Mouse (Mus musculus) 3134 (cell line): ENCODE data around the gene Mgrn1.

Experiments used
- DNase-seq: peaks from one replicate; pipeline ENCODE4 v3.0.0-alpha.2; 2011; ENCODE audit warnings: low spot score; ENCODE audit not compliant: insufficient read length; ENCODE audit errors: extremely low read depth

Gene Mgrn1

DNA sequence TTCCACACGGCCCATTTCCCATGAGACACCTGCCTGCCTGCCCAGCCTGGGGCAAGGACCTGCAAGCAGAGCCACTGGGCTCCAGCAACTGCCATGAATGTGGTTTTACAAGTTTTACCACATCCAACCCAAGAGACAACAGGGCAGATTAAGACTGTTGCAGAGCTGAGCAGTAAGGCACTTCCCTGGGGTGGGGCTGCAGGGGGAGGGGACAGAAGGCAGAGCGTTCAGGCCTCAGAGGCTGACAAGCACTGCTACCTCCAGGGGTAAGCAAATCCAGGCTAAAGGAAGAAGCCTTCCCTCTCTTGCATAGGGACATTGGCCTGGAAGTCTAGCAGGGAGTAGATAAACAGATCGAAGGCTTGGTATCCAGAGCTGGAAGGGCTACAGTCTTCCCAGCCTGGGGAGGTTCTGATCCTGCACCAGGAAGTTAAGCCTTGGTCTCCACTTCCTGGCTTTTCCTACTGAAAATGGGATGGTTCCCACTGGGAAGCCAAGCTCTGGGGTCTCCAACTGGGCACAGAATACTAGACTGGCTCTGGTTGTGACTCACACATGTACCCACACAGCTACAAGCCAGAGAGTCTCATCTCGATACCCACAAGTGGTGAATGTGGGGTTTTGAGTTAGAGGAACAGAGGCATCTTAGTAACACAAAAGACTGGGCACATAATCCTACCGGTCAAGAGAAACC is 7.7 kb upstream of the Mgrn1 start:
- DNase-seq: peak; percentile 44

GRCm38 (mm10) chr16:4879101-4879707 is 6.8 kb upstream of the Mgrn1 start:
- DNase-seq: peak; percentile 72

DNA sequence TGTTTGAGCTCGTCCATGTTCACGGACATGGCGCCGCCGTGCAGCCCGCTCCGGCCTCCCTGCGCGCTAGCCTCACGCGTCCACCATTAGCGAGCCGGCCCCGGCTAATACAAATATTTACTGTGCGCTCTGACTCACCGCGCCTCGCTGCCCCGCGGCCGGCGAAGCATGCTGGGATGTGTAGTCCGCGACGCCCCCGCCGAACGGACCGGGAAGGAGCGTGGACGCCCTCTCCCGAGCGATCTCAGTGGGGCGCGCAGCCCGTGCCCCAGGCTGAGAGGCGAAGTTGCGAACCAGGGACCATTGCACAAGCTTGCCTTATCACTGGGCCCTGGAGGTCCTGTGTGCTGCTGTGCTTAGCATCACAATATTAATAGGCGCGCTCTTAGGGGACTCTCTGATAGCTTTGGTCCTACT is 6.3 kb upstream of the Mgrn1 start:
- DNase-seq: peak; percentile 93

- peak; percentile 99 for DNase-seq
These were observed 5.8 kb upstream of the Mgrn1 start, which contains the start of gene Ubald1 for GRCm38 (mm10) chr16:4880136-4880825. Ubald1 (minus strand) TSS chr16:4880315.

- DNase-seq: no peak
These were observed 4.4 kb upstream of the Mgrn1 start for GRCm38 (mm10) chr16:4881400-4882351.

- no peak for DNase-seq
These were observed 1.1 kb upstream of the Mgrn1 start for GRCm38 (mm10) chr16:4884930-4885329.

DNA sequence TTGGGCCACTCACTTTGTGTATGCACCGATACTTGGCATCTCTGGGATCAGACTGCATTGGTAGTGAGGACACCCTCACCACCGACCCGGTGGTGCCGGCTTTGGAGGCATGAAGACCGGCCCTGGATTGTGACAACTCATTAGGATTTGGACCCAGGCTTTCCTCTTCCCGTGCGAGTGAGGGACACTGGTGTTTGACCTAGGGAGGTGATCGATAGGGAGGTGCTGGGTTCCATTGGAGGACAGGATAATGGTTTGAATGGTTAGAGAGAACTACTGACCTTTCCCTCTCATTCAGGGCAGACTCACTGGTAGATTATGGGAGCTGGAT is 606 bp downstream of the Mgrn1 start:
- DNase-seq: no peak

DNA sequence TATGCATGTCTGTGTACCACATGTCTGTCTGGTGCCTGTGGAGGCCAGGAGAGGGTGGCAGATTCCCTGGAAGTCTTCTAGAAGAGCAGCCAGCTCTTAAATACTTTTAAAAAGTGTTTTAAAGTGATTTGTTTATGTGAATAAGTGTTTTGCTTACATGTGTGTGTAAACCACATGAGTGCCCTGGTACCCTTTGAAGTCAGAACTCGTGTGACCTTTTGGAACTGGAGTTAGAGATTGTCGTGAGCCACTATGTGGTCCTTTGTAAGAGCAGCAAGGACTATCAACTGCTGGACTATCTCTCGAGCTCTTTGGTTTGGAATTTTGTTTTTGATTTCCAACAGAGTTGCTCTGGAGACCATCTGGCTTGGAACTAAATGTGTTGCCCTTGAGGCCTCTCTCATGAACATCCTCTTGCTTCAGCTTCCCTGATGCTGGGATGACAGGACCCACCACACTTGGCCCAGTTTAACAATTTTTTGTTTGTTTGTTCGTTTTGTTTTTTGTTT is 4.2 kb downstream of the Mgrn1 start:
- DNase-seq: no peak

DNA sequence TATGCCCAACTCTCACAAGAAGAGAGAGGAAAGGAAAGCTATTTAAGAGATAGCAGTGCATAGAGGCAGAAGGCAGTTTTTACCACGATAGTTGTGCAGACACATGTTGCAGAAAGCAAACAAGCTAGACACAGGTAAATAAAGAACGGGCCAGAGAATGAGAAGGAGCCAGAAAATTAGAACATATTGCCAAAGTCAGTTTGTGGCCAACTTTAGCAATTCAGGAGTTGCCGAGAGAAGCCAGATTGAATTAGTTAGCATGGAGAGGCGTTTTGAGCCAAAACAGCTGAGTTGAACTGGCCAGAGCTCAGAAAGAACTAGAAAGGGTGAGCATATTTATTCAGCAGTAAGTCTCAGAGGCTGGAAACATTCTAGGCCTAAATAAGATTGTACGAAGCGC is 6.1 kb downstream of the Mgrn1 start:
- no peak for DNase-seq

DNA sequence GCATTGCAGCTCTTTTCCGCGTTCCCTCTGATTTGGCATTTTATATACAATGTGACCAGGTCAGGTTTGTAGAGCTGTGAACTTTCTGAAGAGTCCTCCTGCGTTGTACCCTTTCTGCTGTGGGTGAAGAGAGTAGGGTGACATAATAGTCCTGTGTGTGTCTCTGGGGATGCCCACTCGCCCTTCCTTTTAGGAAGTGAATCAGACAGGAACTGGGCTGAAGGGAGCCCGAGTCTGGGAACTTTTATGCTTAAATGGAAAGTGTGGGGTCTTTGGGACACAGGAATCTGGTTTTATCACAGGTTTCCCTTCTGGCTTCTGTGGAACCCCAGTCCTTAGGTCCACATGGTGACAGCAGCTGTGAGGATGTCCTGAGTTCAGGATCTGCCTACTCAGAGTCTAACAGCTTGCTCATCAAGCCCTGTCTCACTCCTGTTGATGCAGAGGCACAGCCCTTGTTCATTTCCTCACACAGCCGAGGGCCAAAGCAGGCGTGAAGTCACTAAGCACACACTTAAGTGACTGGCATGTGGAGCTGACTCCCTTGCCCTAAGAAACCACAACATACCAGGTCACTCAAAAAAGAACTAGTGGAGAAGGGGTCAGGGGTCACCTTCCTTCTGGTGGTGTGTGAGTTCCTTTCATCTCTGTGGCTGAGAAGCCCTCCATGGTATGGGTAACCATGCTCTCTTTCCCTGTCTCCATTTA is 8.3 kb downstream of the Mgrn1 start:
- no peak for DNase-seq

DNA sequence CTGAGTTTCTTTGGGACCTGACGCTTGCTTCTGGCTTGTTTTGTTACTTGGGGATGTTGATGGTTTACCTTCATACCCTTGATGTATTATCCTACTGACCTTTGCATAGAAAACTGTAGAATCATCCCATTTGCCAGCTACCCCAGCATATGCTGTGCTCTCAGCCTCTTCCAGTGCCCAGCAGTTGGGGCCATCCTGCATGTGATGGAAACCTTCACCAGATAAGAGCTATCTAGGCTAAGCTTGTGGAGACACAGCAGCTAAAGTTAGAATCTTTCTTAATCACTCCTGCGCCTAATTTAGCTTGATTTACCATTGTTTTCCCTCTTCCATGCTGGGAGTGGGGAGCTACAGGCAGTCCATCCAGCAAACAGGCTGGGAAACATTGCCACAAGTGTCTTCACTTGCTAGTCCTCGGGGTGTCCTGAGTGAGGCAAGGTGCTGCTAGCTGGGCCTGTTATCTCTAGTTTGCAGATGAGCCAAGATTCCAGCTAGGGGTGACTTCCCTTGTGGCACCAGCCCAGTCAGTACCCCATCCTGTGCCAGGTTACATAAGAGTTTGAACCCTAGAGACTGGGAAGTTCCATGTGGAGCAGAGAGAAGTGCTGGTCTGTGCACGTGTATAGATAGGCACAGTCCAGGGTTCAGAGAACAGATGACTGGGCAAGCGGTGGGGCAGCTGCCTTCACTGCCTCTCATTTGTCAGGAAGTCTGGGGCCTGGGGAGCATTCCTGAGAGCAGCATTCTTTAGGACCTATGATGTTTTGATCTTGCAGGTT is 10.4 kb downstream of the Mgrn1 start:
- DNase-seq: no peak

DNA sequence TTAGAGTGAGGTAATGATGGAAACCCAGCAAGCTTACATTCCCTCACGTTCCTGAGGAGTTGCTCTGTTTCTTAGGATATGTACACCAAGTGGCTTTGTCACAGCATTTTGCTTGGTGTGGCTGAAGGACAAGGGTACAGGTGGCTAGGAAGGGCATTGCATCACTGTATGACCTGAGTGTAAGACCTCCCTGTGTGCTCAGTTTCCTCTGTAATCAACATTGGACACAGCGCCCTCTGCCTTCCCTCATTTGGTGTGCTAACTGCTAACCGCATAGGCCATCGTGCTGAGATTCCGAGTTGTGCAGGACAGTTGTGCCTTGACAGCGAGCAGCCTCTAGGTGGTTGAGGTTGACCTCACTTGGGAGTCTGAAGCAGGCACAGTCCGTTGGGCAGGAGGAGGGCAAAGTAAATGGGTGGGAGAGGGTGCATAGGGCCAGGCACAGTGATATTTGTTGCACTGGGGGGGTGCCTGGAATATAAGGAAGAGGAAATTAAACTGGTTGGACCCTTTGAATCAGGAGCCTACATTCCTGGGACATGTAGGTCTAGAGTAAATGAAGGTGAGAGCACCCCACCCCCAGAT is 11.2 kb downstream of the Mgrn1 start:
- DNase-seq: no peak

DNA sequence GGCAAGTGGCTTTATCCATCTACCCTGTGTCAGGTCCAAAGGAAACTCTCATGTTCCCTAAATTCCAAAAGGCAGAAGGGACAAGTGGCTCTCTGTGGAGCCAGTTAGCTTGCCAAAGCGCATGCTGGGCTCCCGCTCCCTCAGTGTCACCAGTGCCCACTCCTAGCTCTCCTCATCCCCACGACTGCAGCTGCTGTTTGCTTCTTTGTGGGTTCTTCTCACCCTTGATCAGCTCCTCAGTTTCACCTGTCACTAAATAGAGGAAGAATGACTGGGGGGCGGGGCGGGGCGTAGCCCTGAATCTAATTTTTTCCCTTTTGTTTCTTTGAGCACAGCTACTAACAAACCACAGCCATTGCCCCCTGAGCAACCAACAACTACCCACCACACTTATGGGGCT is 12.8 kb downstream of the Mgrn1 start:
- no peak for DNase-seq

- DNase-seq: no peak
These were observed 13.7 kb downstream of the Mgrn1 start for GRCm38 (mm10) chr16:4899711-4900110.

GRCm38 (mm10) chr16:4901167-4901566 is 15.1 kb downstream of the Mgrn1 start:
- DNase-seq: no peak

DNA sequence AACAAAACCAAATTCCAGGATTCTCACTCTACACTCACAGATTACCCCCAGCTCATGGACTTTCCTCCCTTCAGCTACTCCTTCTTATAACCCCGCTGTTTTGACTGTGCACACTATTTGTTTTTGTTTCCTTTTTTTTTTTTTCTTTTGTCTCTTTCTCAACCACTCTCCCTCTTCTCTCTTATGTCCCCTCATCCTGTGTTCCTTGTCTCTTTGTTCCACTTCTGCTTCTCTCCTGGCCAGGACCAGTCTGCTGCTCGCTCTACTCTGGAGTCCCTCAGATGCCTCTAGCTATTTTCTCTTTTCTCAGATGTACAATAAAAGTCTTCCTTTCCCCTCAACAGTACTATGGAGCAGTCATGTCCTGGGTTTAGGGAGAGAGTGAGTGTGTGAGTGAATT is 16.3 kb downstream of the Mgrn1 start:
- no peak for DNase-seq

- DNase-seq: no peak
These were observed 17.5 kb downstream of the Mgrn1 start for GRCm38 (mm10) chr16:4903491-4904102.

DNA sequence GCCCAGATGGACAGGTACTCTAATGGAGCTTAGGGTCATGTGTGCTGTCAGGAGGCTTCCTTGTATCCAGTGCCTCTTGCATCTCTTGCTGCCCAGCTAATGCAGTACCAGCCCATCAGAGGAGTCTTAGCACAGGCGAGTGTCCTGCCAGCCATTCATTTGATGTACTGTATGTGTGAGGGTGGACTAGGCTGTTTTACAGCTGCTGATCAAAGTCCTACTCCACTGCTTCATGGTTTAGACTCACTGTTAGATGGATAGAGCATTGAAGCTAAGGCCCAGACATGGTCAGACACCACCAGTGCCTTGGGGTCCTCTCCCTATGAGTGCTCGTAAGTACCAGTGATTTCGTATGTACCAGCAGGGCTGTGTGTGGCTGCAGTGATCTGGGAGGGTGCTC is 18.8 kb downstream of the Mgrn1 start:
- no peak for DNase-seq

- no peak for DNase-seq
These were observed 19.5 kb downstream of the Mgrn1 start for GRCm38 (mm10) chr16:4905591-4905990.
